Mouse (Mus musculus): ENCODE data around the gene Kpnb1. TPM values are rescaled to one million over a fixed set of nuclear protein-coding genes. Genes with fewer than 3 reads are reported as not detected.
"Not testable (repeated sequence)": the region's sequence is repeated elsewhere in the genome, so short reads cannot be mapped to it uniquely, and the experiment has no call there.

Kpnb1 gene
- polyA plus RNA-seq, 1 experiment: 87.9 TPM

GRCm38 (mm10) chr11:97207011-97207422 is 19.3 kb upstream of the Kpnb1 start:
- no peak overlapping the region for H3K27ac ChIP-seq (ENCODE audit: insufficient read depth, low read depth, low read length)
- no peak overlapping the region for H3K4me3 ChIP-seq (ENCODE audit: insufficient read depth, low read length)
- TF ChIP-seq CTCF (IDR thresholded peaks at IDR 0.05; ENCODE audit: low read depth, low read length) (no peak), POLR2A (IDR thresholded peaks at IDR 0.05; ENCODE audit: borderline replicate concordance, low read depth, low read length) (no peak)
- no peaks in the 10 kb centered on the region for H3K4me1 ChIP-seq (ENCODE audit: control insufficient read depth, insufficient read depth, low read length)

GRCm38 (mm10) chr11:97199519-97199918 is 11.8 kb upstream of the Kpnb1 start:
- peaks cover 9% of the 10 kb centered on the region for H3K4me1 ChIP-seq (ENCODE audit: control insufficient read depth, insufficient read depth, low read length)

GRCm38 (mm10) chr11:97198601-97199000 is 10.9 kb upstream of the Kpnb1 start:
- Histone ChIP-seq H3K27ac (ENCODE audit: insufficient read depth, low read depth, low read length) (no peak overlapping the region), H3K4me1 (ENCODE audit: control insufficient read depth, insufficient read depth, low read length) (peaks cover 9% of the 10 kb centered on the region), H3K4me3 (ENCODE audit: insufficient read depth, low read length) (no peak overlapping the region)
- TF ChIP-seq CTCF (IDR thresholded peaks at IDR 0.05; ENCODE audit: low read depth, low read length) (peak; percentile 39), POLR2A (IDR thresholded peaks at IDR 0.05; ENCODE audit: borderline replicate concordance, low read depth, low read length) (no peak)

More at GRCm38 (mm10) chr11:97199519-97199918, 11.8 kb upstream of the Kpnb1 start:
- TF ChIP-seq CTCF (IDR thresholded peaks at IDR 0.05; ENCODE audit: low read depth, low read length): no peak
- TF ChIP-seq POLR2A (IDR thresholded peaks at IDR 0.05; ENCODE audit: borderline replicate concordance, low read depth, low read length): no peak
- Histone ChIP-seq H3K27ac (ENCODE audit: insufficient read depth, low read depth, low read length) (no peak overlapping the region), H3K4me3 (ENCODE audit: insufficient read depth, low read length) (no peak overlapping the region)

- TF ChIP-seq CTCF (IDR thresholded peaks at IDR 0.05; ENCODE audit: low read depth, low read length) (no peak), POLR2A (IDR thresholded peaks at IDR 0.05; ENCODE audit: borderline replicate concordance, low read depth, low read length) (no peak)
- peaks cover 9% of the 10 kb centered on the region for H3K4me1 ChIP-seq (ENCODE audit: control insufficient read depth, insufficient read depth, low read length)
- no peak overlapping the region for H3K27ac ChIP-seq (ENCODE audit: insufficient read depth, low read depth, low read length)
- no peak overlapping the region for H3K4me3 ChIP-seq (ENCODE audit: insufficient read depth, low read length)
Measured at GRCm38 (mm10) chr11:97197021-97197420, 9.3 kb upstream of the Kpnb1 start.

- no peak overlapping the region for H3K4me3 ChIP-seq (ENCODE audit: insufficient read depth, low read length)
- no peak for TF ChIP-seq CTCF (IDR thresholded peaks at IDR 0.05; ENCODE audit: low read depth, low read length)
- TF ChIP-seq POLR2A (IDR thresholded peaks at IDR 0.05; ENCODE audit: borderline replicate concordance, low read depth, low read length): no peak
- H3K4me1 ChIP-seq (ENCODE audit: control insufficient read depth, insufficient read depth, low read length): peaks cover 9% of the 10 kb centered on the region
- H3K27ac ChIP-seq (ENCODE audit: insufficient read depth, low read depth, low read length): no peak overlapping the region
Measured at GRCm38 (mm10) chr11:97196541-97196940, 8.9 kb upstream of the Kpnb1 start.

GRCm38 (mm10) chr11:97192621-97192951 is 4.9 kb upstream of the Kpnb1 start:
- TF ChIP-seq CTCF (IDR thresholded peaks at IDR 0.05; ENCODE audit: low read depth, low read length) (no peak), POLR2A (IDR thresholded peaks at IDR 0.05; ENCODE audit: borderline replicate concordance, low read depth, low read length) (no peak)
- no peak overlapping the region for H3K27ac ChIP-seq (ENCODE audit: insufficient read depth, low read depth, low read length)
- H3K4me3 ChIP-seq (ENCODE audit: insufficient read depth, low read length): no peak overlapping the region
- no peaks in the 10 kb centered on the region for H3K4me1 ChIP-seq (ENCODE audit: control insufficient read depth, insufficient read depth, low read length)

GRCm38 (mm10) chr11:97191915-97192620 is 4.4 kb upstream of the Kpnb1 start:
- Histone ChIP-seq H3K4me1 (ENCODE audit: control insufficient read depth, insufficient read depth, low read length) (no peaks in the 10 kb centered on the region), H3K27ac (ENCODE audit: insufficient read depth, low read depth, low read length) (no peak overlapping the region)
- TF ChIP-seq POLR2A (IDR thresholded peaks at IDR 0.05; ENCODE audit: borderline replicate concordance, low read depth, low read length) (no peak), CTCF (IDR thresholded peaks at IDR 0.05; ENCODE audit: low read depth, low read length) (no peak)

GRCm38 (mm10) chr11:97190992-97191391 is 3.3 kb upstream of the Kpnb1 start:
- Histone ChIP-seq H3K27ac (ENCODE audit: insufficient read depth, low read depth, low read length) (no peak overlapping the region), H3K4me3 (ENCODE audit: insufficient read depth, low read length) (no peak overlapping the region), H3K4me1 (ENCODE audit: control insufficient read depth, insufficient read depth, low read length) (no peaks in the 10 kb centered on the region; the same call in 1 of the 2 replicates)
- TF ChIP-seq CTCF (IDR thresholded peaks at IDR 0.05; ENCODE audit: low read depth, low read length): no peak
- TF ChIP-seq POLR2A (IDR thresholded peaks at IDR 0.05; ENCODE audit: borderline replicate concordance, low read depth, low read length): no peak

More at GRCm38 (mm10) chr11:97191915-97192620, 4.4 kb upstream of the Kpnb1 start:
- H3K4me3 ChIP-seq (ENCODE audit: insufficient read depth, low read length): no peak overlapping the region

GRCm38 (mm10) chr11:97189645-97190044 is 2.0 kb upstream of the Kpnb1 start:
- H3K4me3 ChIP-seq (ENCODE audit: insufficient read depth, low read length); H3K27ac ChIP-seq (ENCODE audit: insufficient read depth, low read depth, low read length): not testable (repeated sequence)

GRCm38 (mm10) chr11:97189231-97189630 is 1.6 kb upstream of the Kpnb1 start:
- peak overlapping the region; percentile 86; the same call in 1 of the 2 replicates for H3K27ac ChIP-seq (ENCODE audit: insufficient read depth, low read depth, low read length)
- TF ChIP-seq POLR2A (IDR thresholded peaks at IDR 0.05; ENCODE audit: borderline replicate concordance, low read depth, low read length): no peak
- no peak for TF ChIP-seq CTCF (IDR thresholded peaks at IDR 0.05; ENCODE audit: low read depth, low read length)
- no peak overlapping the region for H3K4me3 ChIP-seq (ENCODE audit: insufficient read depth, low read length)
- peaks cover 10% of the 10 kb centered on the region for H3K4me1 ChIP-seq (ENCODE audit: control insufficient read depth, insufficient read depth, low read length)

More at GRCm38 (mm10) chr11:97189645-97190044, 2.0 kb upstream of the Kpnb1 start:
- H3K4me1 ChIP-seq (ENCODE audit: control insufficient read depth, insufficient read depth, low read length): not testable (repeated sequence)

Measured in bone marrow macrophage, adult 2 months (primary cell).